11 mouse cellular contexts compared by ENCODE assay signal in genomic region chr4:125780921-125781487, GRCm38 (mm10).
A peak's percentile ranks its signal among the peaks of the same experiment; 100 is the strongest.
DNase-seq lines count a peak whose midpoint lies in the region; ATAC-seq and TF ChIP-seq lines count a peak whose summit lies in the region.
"Had no signal": no experiment of that assay in that cellular context is flagged by ENCODE, and none has a peak within 500 bp of the region (broad histone marks: within the 10 kb centered on the region; RNA-seq: fewer than 3 reads in every experiment).

No protein-coding gene starts in this region.

- H3K27me3 ChIP-seq in embryonic facial prominence, embryonic 14.5 days (replicated peaks; ENCODE audit: control insufficient read depth, insufficient read depth, low read length), result no peaks in the 10 kb centered on the region; the same call in 1 of the 2 replicates
- H3K27me3 ChIP-seq in midbrain, embryonic 13.5 days, result peaks cover 40% of the 10 kb centered on the region

- WGBS in embryonic facial prominence, embryonic 14.5 days, result 13% methylated on average over 12 of the region's 12 CpGs
- 3% methylated on average over 12 of the region's 12 CpGs for WGBS in midbrain, embryonic 13.5 days

- no peaks in the 10 kb centered on the region for H3K36me3 ChIP-seq in embryonic facial prominence, embryonic 14.5 days (ENCODE audit: control insufficient read depth, insufficient read depth, low read length)
- no peaks in the 10 kb centered on the region for H3K36me3 ChIP-seq in midbrain, embryonic 13.5 days
- H3K36me3 ChIP-seq: embryonic facial prominence, embryonic 12.5 days; liver, embryonic 13.5 days had no signal

- no peak overlapping the region for H3K27ac ChIP-seq in embryonic facial prominence, embryonic 14.5 days (replicated peaks; ENCODE audit: low read depth, low read length)
- H3K27ac ChIP-seq in layer of hippocampus, adult 2 months, result no peak overlapping the region
- H3K27ac ChIP-seq in midbrain, embryonic 13.5 days, result peak overlapping the region; percentile 47
- H3K27ac ChIP-seq: embryonic facial prominence, embryonic 12.5 days; liver, embryonic 13.5 days had no signal

- H3K9me3 ChIP-seq in embryonic facial prominence, embryonic 14.5 days (ENCODE audit: control insufficient read depth, low read length), result no peaks in the 10 kb centered on the region
- no peaks in the 10 kb centered on the region for H3K9me3 ChIP-seq in midbrain, embryonic 13.5 days
- H3K9me3 ChIP-seq: embryonic facial prominence, embryonic 12.5 days; liver, embryonic 13.5 days had no signal

- H3K9ac ChIP-seq in embryonic facial prominence, embryonic 14.5 days (ENCODE audit: low read depth, low read length), result no peak overlapping the region
- 0 out of 2 replicates have a peak overlapping the region, but pooled peaks have one; percentile 6 for H3K9ac ChIP-seq in midbrain, embryonic 13.5 days (replicated peaks)
- H3K9ac ChIP-seq: embryonic facial prominence, embryonic 12.5 days; liver, embryonic 13.5 days had no signal

- no peaks in the 10 kb centered on the region for H3K4me1 ChIP-seq in embryonic facial prominence, embryonic 14.5 days (ENCODE audit: control insufficient read depth, insufficient read depth, low read length)
- H3K4me1 ChIP-seq in midbrain, embryonic 13.5 days (replicated peaks), result peaks cover 32% of the 10 kb centered on the region
- H3K4me1 ChIP-seq: embryonic facial prominence, embryonic 12.5 days; liver, embryonic 13.5 days had no signal

- DNase-seq in ZHBTc4 (ENCODE audit: low read depth, low spot score), result peak; percentile 9
- peak; percentile 22 for DNase-seq in embryonic facial prominence, embryonic 14.5 days (ENCODE audit: low spot score)
- peak; percentile 42 to 50 for DNase-seq in layer of hippocampus, adult 2 months (ENCODE audit: low spot score in 2 of 2)
- no peak for DNase-seq in adrenal gland, adult 18-20 months (ENCODE audit: low spot score in 2 of 2)
- DNase-seq in testis, postnatal 14 days (ENCODE audit: low spot score), result no peak
- DNase-seq: adrenal gland, adult 2 months; liver, embryonic 13.5 days had no signal

- no peak for ATAC-seq in embryonic facial prominence, embryonic 14.5 days (ENCODE audit: low read depth)
- ATAC-seq in midbrain, embryonic 13.5 days, result peak; percentile 65; the same call in 1 of the 2 replicates
- ATAC-seq in inflammation-experienced regulatory T-cells, adult 6 months, result no peak
- ATAC-seq in activated CD4-positive, CD25-positive, alpha-beta regulatory T cell, adult 4 months, result no peak

- no peak for TF ChIP-seq CTCF in layer of hippocampus, adult 2 months (conservative IDR thresholded peaks at IDR 0.05)

- H3K4me2 ChIP-seq in embryonic facial prominence, embryonic 14.5 days (ENCODE audit: low read depth, low read length), result no peak overlapping the region
- H3K4me2 ChIP-seq in midbrain, embryonic 13.5 days (replicated peaks), result peak overlapping the region; percentile 22
- H3K4me2 ChIP-seq: embryonic facial prominence, embryonic 12.5 days; liver, embryonic 13.5 days had no signal

- H3K4me3 ChIP-seq in embryonic facial prominence, embryonic 14.5 days (ENCODE audit: low read depth, low read length), result no peak overlapping the region
- H3K4me3 ChIP-seq in layer of hippocampus, adult 2 months, result no peak overlapping the region
- H3K4me3 ChIP-seq in midbrain, embryonic 13.5 days (replicated peaks), result no peak overlapping the region
- H3K4me3 ChIP-seq: embryonic facial prominence, embryonic 12.5 days; liver, embryonic 13.5 days had no signal

Comparison
In these comparisons a context has a peak if more than half of its experiments do, and no peak if none do; other contexts are left out.
1. DNase-seq: peak in ZHBTc4 (single experiment), embryonic facial prominence, embryonic 14.5 days (single experiment) and layer of hippocampus, adult 2 months (2 of 2); none in adrenal gland, adult 18-20 months (0 of 2) and testis, postnatal 14 days (single experiment).